Mouse (Mus musculus): Measurements from ENCODE around the gene Unc119b.

GRCm38 (mm10) chr5:115117467-115117866 lies 17.3 kb downstream of the Unc119b start:
- TF ChIP-seq CTCF (conservative IDR thresholded peaks at IDR 0.05; ENCODE audit: low read length) (no peak; the same call in 1 of the 2 replicates), NANOG (IDR thresholded peaks at IDR 0.05; ENCODE audit: borderline replicate concordance, low read length) (no peak), POU5F1 (IDR thresholded peaks at IDR 0.05; ENCODE audit: borderline replicate concordance, low read length) (no peak)
